Mouse (Mus musculus) erythroblast, adult 5-6 weeks (primary cell): ENCODE measurements around the gene Ccnb1. TPM values are rescaled to one million over a fixed set of nuclear protein-coding genes. Genes with fewer than 3 reads are reported as not detected.

Source experiments
- total RNA-seq, 2 experiments: library from RNA; stranded (forward) in 1 of 2; stranded (reverse) in 1 of 2; fragments of 150-400 nt in 1 of 2; fragments of 200-764, 138-1000 nt in 1 of 2; gene quantifications; 2 replicates each; pipeline versions ENCODE4 v1.2.3 to v1.2.4; 2015 to 2017; ENCODE audit warnings: low replicate concordance in 2 of 2

The Ccnb1 gene
- total RNA-seq, 2 experiments from 2014 or later: 69.2 to 133 TPM

Other genes with a start within 250 kb of the Ccnb1 start
- gene Ocln, start 233.9 kb downstream of the Ccnb1 start, total RNA-seq (2015; ENCODE audit: low replicate concordance): not detected in 2 replicates
- gene Ocln, start 233.9 kb downstream of the Ccnb1 start, total RNA-seq (2017; ENCODE audit: low replicate concordance): 1.4 TPM in 1 of 2 replicates, not detected in the other
- 0.63 TPM in 1 of 2 replicates, not detected in the other for gene Marveld2, start 169.6 kb downstream of the Ccnb1 start, total RNA-seq (2015; ENCODE audit: low replicate concordance)
- gene Marveld2, start 169.6 kb downstream of the Ccnb1 start, total RNA-seq (2017; ENCODE audit: low replicate concordance): 0.26 TPM in 1 of 2 replicates, not detected in the other
- gene Ak6, start 135.6 kb downstream of the Ccnb1 start, total RNA-seq (2015; ENCODE audit: low replicate concordance): 84.9 and 114 TPM in 2 replicates
- gene Ak6, start 135.6 kb downstream of the Ccnb1 start, total RNA-seq (2017; ENCODE audit: low replicate concordance): 38.1 and 53.0 TPM in 2 replicates
- gene Rad17, start 135.5 kb downstream of the Ccnb1 start, total RNA-seq (2015; ENCODE audit: low replicate concordance): 10.7 and 19.2 TPM in 2 replicates
- 14.7 and 20.5 TPM in 2 replicates for gene Rad17, start 135.5 kb downstream of the Ccnb1 start, total RNA-seq (2017; ENCODE audit: low replicate concordance)
- gene Taf9, start 135.0 kb downstream of the Ccnb1 start, total RNA-seq (2015; ENCODE audit: low replicate concordance): 3.3 and 15.0 TPM in 2 replicates
- 2.2 and 16.3 TPM in 2 replicates for gene Taf9, start 135.0 kb downstream of the Ccnb1 start, total RNA-seq (2017; ENCODE audit: low replicate concordance)
- 8.8 and 13.2 TPM in 2 replicates for gene Ccdc125, start 116.9 kb downstream of the Ccnb1 start, total RNA-seq (2015; ENCODE audit: low replicate concordance)
- 17.0 and 18.6 TPM in 2 replicates for gene Ccdc125, start 116.9 kb downstream of the Ccnb1 start, total RNA-seq (2017; ENCODE audit: low replicate concordance)
- gene Cdk7, start 55.6 kb downstream of the Ccnb1 start, total RNA-seq (2015; ENCODE audit: low replicate concordance): 5.0 and 16.1 TPM in 2 replicates
- 12.5 and 13.5 TPM in 2 replicates for gene Cdk7, start 55.6 kb downstream of the Ccnb1 start, total RNA-seq (2017; ENCODE audit: low replicate concordance)
- 13.0 and 19.8 TPM in 2 replicates for gene Mrps36, start 41.9 kb downstream of the Ccnb1 start, total RNA-seq (2015; ENCODE audit: low replicate concordance)
- 13.2 and 22.6 TPM in 2 replicates for gene Mrps36, start 41.9 kb downstream of the Ccnb1 start, total RNA-seq (2017; ENCODE audit: low replicate concordance)
- 29.9 and 45.5 TPM in 2 replicates for gene Cenph, start 10.7 kb downstream of the Ccnb1 start, total RNA-seq (2015; ENCODE audit: low replicate concordance)
- 19.2 and 24.7 TPM in 2 replicates for gene Cenph, start 10.7 kb downstream of the Ccnb1 start, total RNA-seq (2017; ENCODE audit: low replicate concordance)
- 22.8 and 38.6 TPM in 2 replicates for gene Slc30a5, start 46.9 kb upstream of the Ccnb1 start, total RNA-seq (2015; ENCODE audit: low replicate concordance)
- gene Slc30a5, start 46.9 kb upstream of the Ccnb1 start, total RNA-seq (2017; ENCODE audit: low replicate concordance): 16.2 and 17.9 TPM in 2 replicates